Mouse (Mus musculus): ENCODE data around the gene Aip. TPM values are rescaled to one million over a fixed set of nuclear protein-coding genes. Genes with fewer than 3 reads are reported as not detected.

Gene Aip
- polyA plus RNA-seq, 1 experiment from 2014 or later, result 87.5 TPM

Other genes starting within 250 kb of the Aip start
- 31.0 and 32.3 TPM in 2 replicates for gene Tcirg1, start 218.7 kb downstream of the Aip start, polyA plus RNA-seq (2015; fragmentation: Nextera tagmentation; extraction: Ambion mirVana)
- gene Ndufs8, start 213.1 kb downstream of the Aip start, polyA plus RNA-seq (2015; fragmentation: Nextera tagmentation; extraction: Ambion mirVana), result 466 and 487 TPM in 2 replicates
- 2.6 and 3.7 TPM in 2 replicates for gene Aldh3b1, start 196.1 kb downstream of the Aip start, polyA plus RNA-seq (2015; fragmentation: Nextera tagmentation; extraction: Ambion mirVana)
- 19.8 TPM in 2 replicates for gene Unc93b1, start 190.7 kb downstream of the Aip start, polyA plus RNA-seq (2015; fragmentation: Nextera tagmentation; extraction: Ambion mirVana)
- gene Aldh3b3, start 167.2 kb downstream of the Aip start, polyA plus RNA-seq (2015; fragmentation: Nextera tagmentation; extraction: Ambion mirVana), result not detected in 2 replicates
- gene Aldh3b2, start 153.5 kb downstream of the Aip start, polyA plus RNA-seq (2015; fragmentation: Nextera tagmentation; extraction: Ambion mirVana), result 0.21 and 0.47 TPM in 2 replicates
- gene Acy3, start 139.3 kb downstream of the Aip start, polyA plus RNA-seq (2015; fragmentation: Nextera tagmentation; extraction: Ambion mirVana), result 13.0 and 13.3 TPM in 2 replicates
- gene Tbx10, start 133.1 kb downstream of the Aip start, polyA plus RNA-seq (2015; fragmentation: Nextera tagmentation; extraction: Ambion mirVana), result not detected in 2 replicates
- 67.8 and 75.1 TPM in 2 replicates for gene Nudt8, start 125.3 kb downstream of the Aip start, polyA plus RNA-seq (2015; fragmentation: Nextera tagmentation; extraction: Ambion mirVana)
- gene Gm49405, start 125.2 kb downstream of the Aip start, polyA plus RNA-seq (2015; fragmentation: Nextera tagmentation; extraction: Ambion mirVana), result 6.2 TPM in 2 replicates
- gene Doc2g, start 122.5 kb downstream of the Aip start, polyA plus RNA-seq (2015; fragmentation: Nextera tagmentation; extraction: Ambion mirVana), result 84.9 and 90.6 TPM in 2 replicates
- gene Ndufv1, start 113.1 kb downstream of the Aip start, polyA plus RNA-seq (2015; fragmentation: Nextera tagmentation; extraction: Ambion mirVana), result 618 and 661 TPM in 2 replicates
- gene Gstp1, start 87.9 kb downstream of the Aip start, polyA plus RNA-seq (2015; fragmentation: Nextera tagmentation; extraction: Ambion mirVana), result 378 and 420 TPM in 2 replicates
- gene Gstp2, start 79.8 kb downstream of the Aip start, polyA plus RNA-seq (2015; fragmentation: Nextera tagmentation; extraction: Ambion mirVana), result 8.0 and 18.4 TPM in 2 replicates
- 0.51 and 0.80 TPM in 2 replicates for gene Gstp3, start 66.3 kb downstream of the Aip start, polyA plus RNA-seq (2015; fragmentation: Nextera tagmentation; extraction: Ambion mirVana)
- not detected in 2 replicates for gene Cabp2, start 44.3 kb downstream of the Aip start, polyA plus RNA-seq (2015; fragmentation: Nextera tagmentation; extraction: Ambion mirVana)
- gene Cdk2ap2, start 28.7 kb downstream of the Aip start, polyA plus RNA-seq (2015; fragmentation: Nextera tagmentation; extraction: Ambion mirVana), result 86.0 and 86.2 TPM in 2 replicates
- 27.7 and 29.4 TPM in 2 replicates for gene Pitpnm1, start 25.9 kb downstream of the Aip start, polyA plus RNA-seq (2015; fragmentation: Nextera tagmentation; extraction: Ambion mirVana)
- gene Gpr152, start 13.9 kb upstream of the Aip start, polyA plus RNA-seq (2015; fragmentation: Nextera tagmentation; extraction: Ambion mirVana), result not detected in 2 replicates
- gene Cabp4, start 18.2 kb upstream of the Aip start, polyA plus RNA-seq (2015; fragmentation: Nextera tagmentation; extraction: Ambion mirVana), result 0.11 TPM in 1 of 2 replicates, not detected in the other
- gene Coro1b, start 22.8 kb upstream of the Aip start, polyA plus RNA-seq (2015; fragmentation: Nextera tagmentation; extraction: Ambion mirVana), result 133 and 134 TPM in 2 replicates
- 25.3 and 71.1 TPM in 2 replicates for gene Ptprcap, start 27.7 kb upstream of the Aip start, polyA plus RNA-seq (2015; fragmentation: Nextera tagmentation; extraction: Ambion mirVana)
- 47.4 and 48.7 TPM in 2 replicates for gene Rps6kb2, start 37.5 kb upstream of the Aip start, polyA plus RNA-seq (2015; fragmentation: Nextera tagmentation; extraction: Ambion mirVana)
- 15.9 and 17.5 TPM in 2 replicates for gene Carns1, start 49.6 kb upstream of the Aip start, polyA plus RNA-seq (2015; fragmentation: Nextera tagmentation; extraction: Ambion mirVana)
- 10.8 and 26.5 TPM in 2 replicates for gene Tbc1d10c, start 65.4 kb upstream of the Aip start, polyA plus RNA-seq (2015; fragmentation: Nextera tagmentation; extraction: Ambion mirVana)
- gene Ppp1ca, start 66.2 kb upstream of the Aip start, polyA plus RNA-seq (2015; fragmentation: Nextera tagmentation; extraction: Ambion mirVana), result 813 and 866 TPM in 2 replicates
- 19.9 and 21.1 TPM in 2 replicates for gene Rad9a, start 75.8 kb upstream of the Aip start, polyA plus RNA-seq (2015; fragmentation: Nextera tagmentation; extraction: Ambion mirVana)
- 1.5 and 1.7 TPM in 2 replicates for gene Clcf1, start 88.4 kb upstream of the Aip start, polyA plus RNA-seq (2015; fragmentation: Nextera tagmentation; extraction: Ambion mirVana)
- gene AC109138.7, start 88.5 kb upstream of the Aip start, polyA plus RNA-seq (2015; fragmentation: Nextera tagmentation; extraction: Ambion mirVana), result not detected in 2 replicates
- 22.6 and 24.9 TPM in 2 replicates for gene Pold4, start 106.0 kb upstream of the Aip start, polyA plus RNA-seq (2015; fragmentation: Nextera tagmentation; extraction: Ambion mirVana)
- 8.3 and 11.6 TPM in 2 replicates for gene Ssh3, start 143.3 kb upstream of the Aip start, polyA plus RNA-seq (2015; fragmentation: Nextera tagmentation; extraction: Ambion mirVana)
- gene Ankrd13d, start 157.3 kb upstream of the Aip start, polyA plus RNA-seq (2015; fragmentation: Nextera tagmentation; extraction: Ambion mirVana), result 1.4 and 2.4 TPM in 2 replicates
- gene Grk2, start 180.4 kb upstream of the Aip start, polyA plus RNA-seq (2015; fragmentation: Nextera tagmentation; extraction: Ambion mirVana), result 11.8 and 15.5 TPM in 2 replicates

All from heart, embryonic 16.5 days (tissue).